Mouse (Mus musculus) limb, embryonic 12.5 days (tissue): ENCODE results near the gene Usp32. TPM values are rescaled to one million over a fixed set of nuclear protein-coding genes. Genes with fewer than 3 reads are reported as not detected.

Source experiments
- ATAC-seq: fragments of 200-750 bp; cut with Nextera tagmentation; 2 replicates; pipeline ENCODE4 v1.8.0; 2017; ENCODE audit warnings: low read depth, moderate TSS enrichment; ENCODE audit not compliant: insufficient number of reproducible peaks, insufficient read depth, low FRiP score, low TSS enrichment
- H3K27ac ChIP-seq: fragments of 300-500 bp; sonication (generic); 2 replicates; pipeline ENCODE4 v1.5.1; 2016; ENCODE audit warnings: mild to moderate bottlenecking, moderate library complexity
- H3K27me3 ChIP-seq: fragments of 300-500 bp; sonication (generic); 2 replicates; pipeline ENCODE4 v1.6.1; 2016; ENCODE audit warnings: mild to moderate bottlenecking, moderate library complexity
- H3K36me3 ChIP-seq: fragments of 300-500 bp; sonication (generic); 2 replicates; pipeline ENCODE4 v1.6.1; 2016; ENCODE audit warnings: mild to moderate bottlenecking, moderate library complexity
- H3K4me1 ChIP-seq: fragments of 300-500 bp; sonication (generic); replicated peaks from 2 replicates; pipeline ENCODE4 v1.6.1; 2016
- H3K4me2 ChIP-seq: fragments of 300-500 bp; sonication (generic); 2 replicates; pipeline ENCODE4 v1.6.1; 2016; ENCODE audit warnings: mild to moderate bottlenecking, moderate library complexity
- H3K4me3 ChIP-seq: fragments of 300-500 bp; sonication (generic); replicated peaks from 2 replicates; pipeline ENCODE4 v1.5.1; 2016; ENCODE audit warnings: mild to moderate bottlenecking
- H3K9ac ChIP-seq: fragments of 300-500 bp; sonication (generic); replicated peaks from 2 replicates; pipeline ENCODE4 v1.6.1; 2016; ENCODE audit warnings: mild to moderate bottlenecking, moderate library complexity
- H3K9me3 ChIP-seq: fragments of 300-500 bp; sonication (generic); 2 replicates; pipeline ENCODE4 v1.6.1; 2016; ENCODE audit warnings: mild to moderate bottlenecking, moderate library complexity
- WGBS: fragments of 180-500 bp; shearing (Covaris S2); methylation state at CpG from one replicate; pipeline ENCODE4 v1.1.7; 2016; 5-methylcytosine and 5-hydroxymethylcytosine counted together
- polyA plus RNA-seq: library from polyadenylated mRNA; unstranded; fragments of >200 nt; fragmentation: Nextera tagmentation; extraction: Ambion mirVana; gene quantifications from 2 replicates; pipeline ENCODE4 v1.2.1, GENCODE M21; 2016

Gene Usp32
- polyA plus RNA-seq, 1 experiment from 2014 or later, result 5.2 TPM

- Histone ChIP-seq H3K27ac (no peak overlapping the region), H3K27me3 (no peaks in the 10 kb centered on the region), H3K36me3 (no peaks in the 10 kb centered on the region), H3K4me2 (no peak overlapping the region), H3K9ac (no peak overlapping the region), H3K4me1 (no peaks in the 10 kb centered on the region), H3K4me3 (no peak overlapping the region), H3K9me3 (no peaks in the 10 kb centered on the region)
- 56% methylated on average over 1 of the region's 1 CpGs for WGBS
- no peak for ATAC-seq
Measured at GRCm38 (mm10) chr11:84979351-84979750, 160.6 kb downstream of the Usp32 start.

GRCm38 (mm10) chr11:84978113-84978512 lies 161.8 kb downstream of the Usp32 start:
- H3K9ac ChIP-seq, result no peak overlapping the region
- H3K9me3 ChIP-seq, result no peaks in the 10 kb centered on the region
- 54% methylated on average over 2 of the region's 2 CpGs for WGBS
- no peak for ATAC-seq
- no peak overlapping the region for H3K4me3 ChIP-seq
- no peaks in the 10 kb centered on the region for H3K4me1 ChIP-seq
- no peaks in the 10 kb centered on the region for H3K36me3 ChIP-seq
- H3K27me3 ChIP-seq, result no peaks in the 10 kb centered on the region
- H3K4me2 ChIP-seq, result no peak overlapping the region
- H3K27ac ChIP-seq, result no peak overlapping the region

- WGBS, result 90% methylated on average over 3 of the region's 3 CpGs
- no peak overlapping the region for H3K9ac ChIP-seq
- no peak overlapping the region for H3K4me2 ChIP-seq
- no peak overlapping the region for H3K27ac ChIP-seq
- no peak overlapping the region for H3K4me3 ChIP-seq
- no peaks in the 10 kb centered on the region for H3K4me1 ChIP-seq
- H3K27me3 ChIP-seq, result no peaks in the 10 kb centered on the region
- H3K9me3 ChIP-seq, result no peaks in the 10 kb centered on the region
- H3K36me3 ChIP-seq, result no peaks in the 10 kb centered on the region
- no peak for ATAC-seq
Measured at GRCm38 (mm10) chr11:84977385-84977952, 162.5 kb downstream of the Usp32 start.

- Histone ChIP-seq H3K27me3 (no peaks in the 10 kb centered on the region), H3K9ac (no peak overlapping the region), H3K27ac (no peak overlapping the region), H3K4me1 (no peaks in the 10 kb centered on the region), H3K36me3 (no peaks in the 10 kb centered on the region), H3K9me3 (no peaks in the 10 kb centered on the region), H3K4me3 (no peak overlapping the region), H3K4me2 (no peak overlapping the region)
- WGBS, result 76% methylated on average over 3 of the region's 3 CpGs
- no peak for ATAC-seq
Measured at GRCm38 (mm10) chr11:84976706-84977105, 163.3 kb downstream of the Usp32 start.

- H3K9me3 ChIP-seq, result no peaks in the 10 kb centered on the region
- no peak overlapping the region for H3K4me3 ChIP-seq
- H3K27ac ChIP-seq, result no peak overlapping the region
- 74% methylated on average over 7 of the region's 7 CpGs for WGBS
- no peaks in the 10 kb centered on the region for H3K4me1 ChIP-seq
- no peaks in the 10 kb centered on the region for H3K27me3 ChIP-seq
- H3K4me2 ChIP-seq, result no peak overlapping the region
- H3K36me3 ChIP-seq, result no peaks in the 10 kb centered on the region
- ATAC-seq, result no peak
- no peak overlapping the region for H3K9ac ChIP-seq
Measured at GRCm38 (mm10) chr11:84974582-84974981, 165.4 kb downstream of the Usp32 start.

GRCm38 (mm10) chr11:84973661-84974060 lies 166.3 kb downstream of the Usp32 start:
- Histone ChIP-seq H3K9ac (no peak overlapping the region), H3K4me1 (no peaks in the 10 kb centered on the region), H3K9me3 (no peaks in the 10 kb centered on the region), H3K27ac (no peak overlapping the region), H3K4me2 (no peak overlapping the region), H3K27me3 (no peaks in the 10 kb centered on the region), H3K4me3 (no peak overlapping the region), H3K36me3 (no peaks in the 10 kb centered on the region)
- no peak for ATAC-seq
- 56% methylated on average over 5 of the region's 5 CpGs for WGBS

- H3K27me3 ChIP-seq, result no peaks in the 10 kb centered on the region
- no peaks in the 10 kb centered on the region for H3K9me3 ChIP-seq
- 71% methylated on average over 3 of the region's 3 CpGs for WGBS
- H3K9ac ChIP-seq, result no peak overlapping the region
- H3K4me2 ChIP-seq, result no peak overlapping the region
- H3K36me3 ChIP-seq, result no peaks in the 10 kb centered on the region
- no peak overlapping the region for H3K27ac ChIP-seq
- no peak for ATAC-seq
- peaks cover 9% of the 10 kb centered on the region for H3K4me1 ChIP-seq
- H3K4me3 ChIP-seq, result no peak overlapping the region
Measured at GRCm38 (mm10) chr11:84972067-84972466, 167.9 kb downstream of the Usp32 start.

- H3K4me1 ChIP-seq, result peaks cover 12% of the 10 kb centered on the region
- no peak overlapping the region for H3K4me3 ChIP-seq
- H3K4me2 ChIP-seq, result no peak overlapping the region
- no peak overlapping the region for H3K9ac ChIP-seq
- no peak for ATAC-seq
- no peaks in the 10 kb centered on the region for H3K27me3 ChIP-seq
- no peaks in the 10 kb centered on the region for H3K36me3 ChIP-seq
- no peaks in the 10 kb centered on the region for H3K9me3 ChIP-seq
- WGBS, result 55% methylated on average over 6 of the region's 6 CpGs
- H3K27ac ChIP-seq, result no peak overlapping the region
Measured at GRCm38 (mm10) chr11:84968775-84969174, 171.2 kb downstream of the Usp32 start.

- no peak overlapping the region for H3K27ac ChIP-seq
- H3K4me2 ChIP-seq, result no peak overlapping the region
- 80% methylated on average over 4 of the region's 4 CpGs for WGBS
- H3K9ac ChIP-seq, result no peak overlapping the region
- H3K4me1 ChIP-seq, result peaks cover 12% of the 10 kb centered on the region
- ATAC-seq, result no peak
- H3K9me3 ChIP-seq, result no peaks in the 10 kb centered on the region
- no peaks in the 10 kb centered on the region for H3K27me3 ChIP-seq
- no peak overlapping the region for H3K4me3 ChIP-seq
- H3K36me3 ChIP-seq, result no peaks in the 10 kb centered on the region
Measured at GRCm38 (mm10) chr11:84968309-84968708, 171.7 kb downstream of the Usp32 start.

GRCm38 (mm10) chr11:84967113-84967512 lies 172.8 kb downstream of the Usp32 start:
- H3K4me1 ChIP-seq, result peaks cover 12% of the 10 kb centered on the region
- H3K9ac ChIP-seq, result no peak overlapping the region
- no peaks in the 10 kb centered on the region for H3K9me3 ChIP-seq
- ATAC-seq, result no peak
- no peak overlapping the region for H3K4me2 ChIP-seq
- H3K4me3 ChIP-seq, result no peak overlapping the region
- no peaks in the 10 kb centered on the region for H3K36me3 ChIP-seq
- H3K27me3 ChIP-seq, result no peaks in the 10 kb centered on the region
- H3K27ac ChIP-seq, result 0 out of 2 replicates have a peak overlapping the region, but pooled peaks have one; percentile 29
- WGBS, result 19% methylated on average over 5 of the region's 5 CpGs

- H3K27me3 ChIP-seq, result no peaks in the 10 kb centered on the region
- no peak overlapping the region for H3K4me2 ChIP-seq
- no peak overlapping the region for H3K27ac ChIP-seq
- no peak for ATAC-seq
- H3K36me3 ChIP-seq, result no peaks in the 10 kb centered on the region
- H3K4me1 ChIP-seq, result peaks cover 12% of the 10 kb centered on the region
- no peaks in the 10 kb centered on the region for H3K9me3 ChIP-seq
- H3K9ac ChIP-seq, result no peak overlapping the region
- no peak overlapping the region for H3K4me3 ChIP-seq
- 75% methylated on average over 4 of the region's 4 CpGs for WGBS
Measured at GRCm38 (mm10) chr11:84966696-84967095, 173.3 kb downstream of the Usp32 start.

GRCm38 (mm10) chr11:84963556-84963955 lies 176.4 kb downstream of the Usp32 start:
- Histone ChIP-seq H3K4me3 (no peak overlapping the region), H3K36me3 (no peaks in the 10 kb centered on the region), H3K9me3 (no peaks in the 10 kb centered on the region), H3K4me2 (no peak overlapping the region), H3K4me1 (peaks cover 23% of the 10 kb centered on the region), H3K27ac (no peak overlapping the region), H3K27me3 (peaks cover 20% of the 10 kb centered on the region), H3K9ac (no peak overlapping the region)
- 69% methylated on average over 3 of the region's 3 CpGs for WGBS
- no peak for ATAC-seq
